Mouse (Mus musculus) olfactory bulb, adult 2 months (tissue): ENCODE data around the gene Stap2. TPM values are rescaled to one million over a fixed set of nuclear protein-coding genes. Genes with fewer than 3 reads are reported as not detected.

Source experiments
- H3K27ac ChIP-seq: fragments of 200-500 bp; 2 replicates; pipeline ENCODE4 v1.5.1; 2012; ENCODE audit warnings: low read depth, low read length; ENCODE audit not compliant: insufficient read depth
- H3K4me1 ChIP-seq: fragments of 200-500 bp; 2 replicates; pipeline ENCODE4 v1.6.1; 2012; ENCODE audit warnings: low read length; ENCODE audit not compliant: control insufficient read depth, insufficient read depth
- H3K4me3 ChIP-seq: fragments of 200-500 bp; 2 replicates; pipeline ENCODE4 v1.5.1; 2012; ENCODE audit warnings: mild to moderate bottlenecking, low read depth, low read length, moderate library complexity; ENCODE audit not compliant: insufficient read depth
- CTCF ChIP-seq: fragments of 200-500 bp; IDR thresholded peaks from 2 replicates; pipeline ENCODE4 v1.5.1; 2012; ENCODE audit warnings: low read depth, mild to moderate bottlenecking, low read length, moderate library complexity; ENCODE audit not compliant: insufficient read depth
- POLR2A ChIP-seq: fragments of 200-500 bp; IDR thresholded peaks from 2 replicates; pipeline ENCODE4 v1.6.1; 2012; ENCODE audit warnings: mild to moderate bottlenecking, low read depth, low read length, moderate library complexity; ENCODE audit not compliant: insufficient read depth
- WGBS: fragments of 180-500 bp; shearing (Covaris S2); methylation state at CpG from one replicate; pipeline ENCODE4 v1.1.7; 2018; 5-methylcytosine and 5-hydroxymethylcytosine counted together
- polyA plus RNA-seq: library from polyadenylated mRNA; stranded (reverse); fragments of >200 nt; gene quantifications from 2 replicates; pipeline ENCODE4 v1.2.4, GENCODE M21; 2012; ENCODE audit warnings: low replicate concordance; ENCODE audit not compliant: missing spikeins, insufficient read depth, insufficient read length

Gene Stap2
- polyA plus RNA-seq, 1 experiment = not detected

DNA sequence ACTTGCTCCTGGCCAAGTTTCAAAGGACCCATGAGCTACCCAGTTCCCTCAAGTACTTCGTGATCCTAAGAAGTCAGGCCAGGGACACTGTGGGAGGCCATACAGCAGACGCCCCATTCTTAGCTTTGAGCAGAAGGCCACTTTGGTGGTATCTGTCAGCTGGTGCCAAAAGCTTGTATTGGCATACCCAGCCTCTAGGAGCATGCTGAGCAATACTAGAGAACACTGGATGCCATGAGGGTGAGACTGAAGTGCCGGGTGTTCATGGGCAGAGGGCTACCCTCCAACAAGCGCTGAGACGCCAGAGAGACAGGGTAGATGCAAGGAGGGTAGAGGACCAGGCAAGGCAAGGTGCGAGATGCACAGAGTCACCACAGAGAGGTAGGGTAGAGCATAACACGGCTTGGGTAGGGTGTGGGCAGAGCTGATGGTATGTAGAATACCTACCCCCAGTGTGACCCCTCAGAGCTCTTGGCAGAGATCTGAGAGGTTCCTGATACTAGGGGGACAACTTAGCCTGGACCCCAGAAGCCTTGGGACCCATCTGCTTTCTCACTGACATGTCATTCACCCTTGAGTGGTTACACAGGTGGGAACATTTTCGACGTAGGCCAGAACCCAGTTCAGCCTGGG is 25.0 kb upstream of the Stap2 start:
- 78% methylated on average over 9 of the region's 9 CpGs for WGBS
- TF ChIP-seq CTCF (no peak), POLR2A (no peak)
- peaks cover 37% of the 10 kb centered on the region for H3K4me1 ChIP-seq
- H3K4me3 ChIP-seq = no peak overlapping the region
- no peak overlapping the region for H3K27ac ChIP-seq

DNA sequence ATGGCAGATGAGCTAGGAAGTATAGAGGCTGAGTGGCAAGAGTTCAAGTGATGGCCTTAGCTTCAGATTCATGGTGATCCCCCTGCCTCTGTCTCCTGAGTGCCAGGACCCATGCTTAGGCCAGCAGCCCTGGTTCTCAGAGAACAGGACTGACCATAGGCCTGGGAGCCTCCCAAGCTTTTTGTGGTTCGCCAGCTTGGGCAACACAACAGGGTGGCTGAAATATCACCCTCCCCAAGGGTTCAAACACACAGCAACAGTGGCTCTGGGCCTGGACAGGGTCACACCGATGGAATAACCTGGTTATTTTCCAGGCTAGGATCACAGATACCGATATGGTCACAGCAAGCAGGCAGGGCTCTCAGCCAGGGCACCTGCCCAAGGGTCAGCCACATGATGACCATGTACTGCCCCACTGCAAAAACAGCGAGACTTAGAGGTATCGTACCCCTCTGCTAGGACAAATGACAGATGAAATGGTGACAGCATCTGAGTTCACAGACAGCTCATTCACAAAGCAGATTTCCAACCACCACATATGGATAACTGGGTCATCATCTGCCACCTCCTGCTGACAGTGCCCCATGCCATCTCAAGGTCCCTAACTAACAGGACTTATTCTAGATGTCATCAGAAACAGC is 22.5 kb upstream of the Stap2 start:
- TF ChIP-seq POLR2A (no peak), CTCF (no peak)
- Histone ChIP-seq H3K4me1 (peaks cover 29% of the 10 kb centered on the region), H3K27ac (no peak overlapping the region), H3K4me3 (no peak overlapping the region)
- WGBS = 78% methylated on average over 5 of the region's 5 CpGs

DNA sequence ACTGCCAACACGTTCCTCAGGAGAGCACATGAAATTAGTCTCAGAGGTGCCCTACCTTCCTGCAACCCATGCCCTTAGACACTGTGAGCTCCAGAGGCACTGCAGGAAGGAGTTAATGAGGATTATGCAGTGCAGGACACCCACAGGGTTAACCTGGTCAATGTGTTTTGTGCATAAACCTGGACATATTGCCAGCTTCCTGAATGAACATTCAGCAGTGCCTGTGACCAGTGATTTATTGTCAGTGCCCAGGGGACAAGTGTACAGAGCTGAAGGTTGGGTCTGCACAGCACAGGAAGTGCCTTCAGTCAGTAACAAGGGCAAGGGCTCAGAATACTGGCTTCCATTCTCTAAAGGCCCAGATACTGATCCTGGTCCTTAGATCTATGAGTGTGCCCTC is 21.5 kb upstream of the Stap2 start:
- 83% methylated on average over 1 of the region's 1 CpGs for WGBS
- Histone ChIP-seq H3K4me1 (peaks cover 33% of the 10 kb centered on the region), H3K4me3 (no peak overlapping the region), H3K27ac (no peak overlapping the region)
- TF ChIP-seq POLR2A (no peak), CTCF (no peak)

DNA sequence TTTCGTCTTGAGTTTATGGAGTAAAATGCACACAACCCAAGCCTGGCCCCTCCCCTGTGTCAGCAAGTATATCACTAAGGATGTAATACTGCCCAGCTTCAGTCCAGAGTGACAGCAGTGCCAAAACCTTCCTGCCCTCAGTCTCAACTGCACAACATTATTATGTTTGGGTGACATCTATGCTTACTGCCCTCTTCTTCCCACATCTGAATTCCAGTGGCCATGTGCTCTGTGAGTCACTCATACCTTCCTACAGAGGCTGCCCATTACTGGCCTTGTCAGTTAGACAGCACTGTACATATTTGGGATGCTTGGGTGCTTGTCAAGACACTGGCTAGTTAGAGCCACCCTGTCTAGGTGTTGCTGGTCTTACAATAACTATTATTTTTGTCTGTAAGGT is 20.9 kb upstream of the Stap2 start:
- Histone ChIP-seq H3K4me1 (peaks cover 39% of the 10 kb centered on the region), H3K4me3 (no peak overlapping the region), H3K27ac (no peak overlapping the region)
- TF ChIP-seq CTCF (no peak), POLR2A (no peak)
- 96% methylated on average over 1 of the region's 1 CpGs for WGBS

DNA sequence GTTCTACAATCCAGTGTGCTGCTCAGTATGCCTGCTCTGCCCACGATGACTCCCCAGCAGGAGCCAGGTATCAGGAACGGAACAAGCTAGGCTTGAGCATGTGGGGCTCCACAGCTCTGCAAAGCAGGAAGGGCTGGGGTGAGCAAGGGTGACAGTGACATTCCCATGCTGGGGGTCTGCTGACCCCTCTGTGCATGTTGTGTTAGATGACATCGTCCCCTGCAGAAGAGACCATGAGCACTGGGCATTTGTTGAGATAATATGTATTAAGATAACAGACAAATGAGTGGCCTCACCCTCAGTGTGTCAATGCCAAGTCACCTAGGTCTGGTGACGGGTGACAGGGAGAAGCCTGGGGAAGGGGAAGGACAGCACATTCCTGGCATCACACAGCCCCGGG is 19.5 kb upstream of the Stap2 start:
- 81% methylated on average over 5 of the region's 5 CpGs for WGBS
- no peak overlapping the region for H3K4me3 ChIP-seq
- no peak overlapping the region for H3K27ac ChIP-seq
- peaks cover 39% of the 10 kb centered on the region for H3K4me1 ChIP-seq
- TF ChIP-seq POLR2A = no peak
- no peak for TF ChIP-seq CTCF

DNA sequence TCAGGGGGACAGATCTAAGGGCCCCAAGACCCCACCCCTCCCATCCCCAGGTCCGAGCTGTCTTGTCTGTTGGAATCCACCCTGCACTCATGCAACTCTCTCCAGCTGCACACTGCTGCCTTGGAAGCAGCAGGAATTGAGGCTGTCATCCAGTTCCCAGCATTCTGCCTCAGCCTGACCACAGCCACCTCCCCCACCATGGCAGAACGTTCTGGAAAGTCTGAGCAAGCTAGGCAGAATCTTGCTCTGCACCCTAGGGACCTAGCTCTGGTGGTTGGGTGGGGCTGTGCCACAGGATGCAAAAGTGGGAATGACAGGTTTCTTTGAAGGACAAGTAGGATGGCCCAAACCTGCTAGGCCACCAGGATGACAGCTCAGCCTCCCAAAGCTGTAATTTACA is 19.1 kb upstream of the Stap2 start:
- Histone ChIP-seq H3K4me1 (peaks cover 39% of the 10 kb centered on the region), H3K27ac (no peak overlapping the region), H3K4me3 (no peak overlapping the region)
- TF ChIP-seq CTCF (no peak), POLR2A (no peak)
- 61% methylated on average over 2 of the region's 2 CpGs for WGBS

DNA sequence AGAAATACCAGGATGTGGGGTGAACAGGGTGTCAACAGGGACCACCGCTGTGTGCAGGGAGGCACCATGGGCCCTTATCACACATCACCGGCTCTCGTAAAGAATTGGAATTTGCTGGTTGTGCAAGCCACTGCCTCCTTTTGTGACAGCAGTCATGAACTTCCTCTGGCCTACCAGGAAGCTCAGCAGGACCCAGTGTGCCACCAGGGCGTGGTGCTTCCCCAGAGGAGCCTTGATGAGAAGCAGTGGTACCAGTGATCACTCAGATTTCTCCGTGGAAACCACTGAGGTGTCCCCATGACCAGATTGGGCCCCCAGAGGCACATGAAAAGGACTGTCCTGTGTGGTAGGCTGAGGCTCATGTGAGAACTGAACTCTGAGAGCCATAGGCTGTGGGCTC is 18.0 kb upstream of the Stap2 start:
- Histone ChIP-seq H3K4me1 (peaks cover 39% of the 10 kb centered on the region), H3K27ac (no peak overlapping the region), H3K4me3 (no peak overlapping the region)
- 89% methylated on average over 5 of the region's 5 CpGs for WGBS
- TF ChIP-seq CTCF = no peak
- no peak for TF ChIP-seq POLR2A

DNA sequence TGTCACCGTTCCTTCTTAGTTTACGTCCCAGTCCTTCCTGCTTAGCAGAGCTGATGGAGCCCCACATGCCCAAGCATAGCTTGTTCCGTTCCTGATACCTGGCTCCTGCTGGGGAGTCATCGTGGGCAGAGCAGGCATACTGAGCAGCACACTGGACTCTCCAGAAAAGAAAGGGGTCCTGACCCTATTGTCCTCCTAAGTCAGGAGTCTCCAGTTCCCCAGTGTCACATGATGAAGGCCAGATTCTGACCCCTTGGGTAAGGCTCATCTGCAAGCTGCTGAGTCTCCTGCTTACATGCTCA is 17.6 kb upstream of the Stap2 start:
- H3K4me1 ChIP-seq = peaks cover 39% of the 10 kb centered on the region
- H3K27ac ChIP-seq = no peak overlapping the region
- H3K4me3 ChIP-seq = no peak overlapping the region
- 88% methylated on average over 4 of the region's 4 CpGs for WGBS
- no peak for TF ChIP-seq CTCF
- no peak for TF ChIP-seq POLR2A

DNA sequence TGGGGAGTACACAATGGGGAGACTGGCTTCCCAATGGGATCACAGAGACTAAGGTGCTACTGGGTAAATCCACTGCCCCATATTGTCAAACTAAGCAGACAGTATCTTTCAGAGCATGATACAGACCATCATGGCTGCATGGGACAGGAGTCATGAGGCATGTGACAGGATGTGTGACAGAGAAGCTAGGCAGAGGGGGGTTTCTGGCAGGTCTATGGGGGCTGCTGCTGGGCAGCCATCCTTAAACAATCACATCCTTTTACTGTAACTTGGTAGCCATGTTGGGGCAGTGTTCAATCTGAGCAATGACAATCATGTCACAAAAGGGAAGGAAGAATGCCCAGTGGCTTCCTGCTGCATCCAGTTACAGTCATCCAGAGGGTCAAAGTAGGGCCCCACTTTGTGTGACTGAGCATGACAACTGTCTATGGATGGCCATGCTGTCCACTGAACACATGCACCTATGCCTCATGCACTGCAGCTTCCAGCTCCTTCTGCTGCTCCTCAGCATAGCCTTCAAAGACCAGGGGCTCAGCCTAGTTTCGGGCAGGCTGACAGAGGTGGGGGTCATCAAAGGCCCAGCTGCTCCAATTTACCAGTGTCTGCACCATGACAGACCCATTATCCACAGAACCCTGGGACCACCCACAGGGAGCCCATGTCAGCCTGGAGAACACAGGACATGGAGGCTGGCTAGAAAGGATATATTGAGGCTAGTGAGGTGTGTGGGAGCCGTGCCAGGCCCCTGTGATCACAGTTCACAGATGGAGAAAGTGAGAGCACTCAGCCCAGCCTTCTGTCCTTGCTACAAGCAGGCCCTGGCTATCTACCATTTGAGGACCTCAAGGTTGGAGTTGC is 17.0 kb upstream of the Stap2 start:
- Histone ChIP-seq H3K4me1 (peaks cover 35% of the 10 kb centered on the region), H3K4me3 (no peak overlapping the region), H3K27ac (no peak overlapping the region)
- TF ChIP-seq POLR2A (no peak), CTCF (no peak)
- WGBS = 74% methylated on average over 2 of the region's 2 CpGs
